Mouse (Mus musculus): ENCODE data around the gene Bcas3.

Gene Bcas3

DNA sequence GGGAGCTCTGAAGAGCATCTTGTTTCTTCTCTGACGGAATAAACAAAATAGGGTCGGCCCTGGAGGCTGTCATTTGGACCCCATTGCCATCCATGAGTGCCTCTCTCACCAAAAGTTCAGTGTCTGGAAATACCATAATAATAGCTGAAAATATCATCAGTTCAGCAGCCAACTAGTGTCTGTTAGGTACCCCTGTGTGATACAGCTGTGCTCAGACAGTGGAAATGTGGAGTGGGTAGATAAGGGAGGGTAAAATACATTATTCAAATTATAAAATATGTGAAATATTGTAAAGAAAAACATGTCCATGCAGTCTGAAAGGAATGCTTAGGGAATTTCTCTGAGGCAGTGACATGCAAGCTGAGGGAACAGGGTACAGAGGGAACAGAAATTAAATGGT is 416.8 kb downstream of the Bcas3 start:
- in situ Hi-C loops (cut with MboI; ENCODE audit: unreplicated experiment in 2 of 2) = no loop called here

DNA sequence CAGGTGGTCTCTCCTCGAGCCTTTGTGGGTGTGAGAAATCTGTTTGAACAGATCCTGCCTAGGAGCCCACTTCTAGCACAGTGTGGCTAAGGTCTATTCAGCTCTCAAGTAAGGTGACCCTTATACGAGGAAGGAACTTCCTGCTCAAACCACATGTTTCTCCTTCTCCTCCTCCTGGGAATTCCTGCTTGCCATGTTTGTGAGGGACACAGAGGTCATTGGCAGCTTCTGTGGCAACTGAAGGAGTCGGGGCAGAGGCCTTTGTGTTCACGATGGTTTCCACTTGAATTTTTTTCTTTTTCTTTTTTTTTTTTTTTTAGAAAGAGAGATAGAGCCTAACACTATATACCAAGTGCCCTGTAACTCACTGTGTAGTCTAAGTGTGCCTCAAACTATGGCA is 420.4 kb downstream of the Bcas3 start:
- in situ Hi-C loops (cut with MboI; ENCODE audit: unreplicated experiment in 2 of 2) = no loop called here

DNA sequence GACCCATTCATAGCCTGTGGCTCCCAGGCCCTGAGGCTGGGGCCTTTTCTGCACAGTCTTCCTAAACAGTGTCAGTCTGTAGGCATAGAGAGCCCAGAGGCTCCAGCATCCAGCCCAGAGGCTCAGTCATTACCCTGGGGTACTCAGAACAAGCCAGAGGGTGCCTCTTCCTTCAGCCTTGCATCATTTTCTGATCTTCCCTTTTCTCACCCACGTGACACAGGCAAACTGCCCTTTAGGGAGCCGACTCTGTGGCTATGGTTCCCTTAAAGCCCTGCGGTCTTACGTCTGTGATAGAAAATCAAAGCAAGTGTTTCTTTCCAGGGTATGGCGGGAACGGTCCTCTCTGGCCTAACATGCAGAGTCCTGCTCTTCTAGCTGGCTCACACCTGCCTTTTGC is 421.7 kb downstream of the Bcas3 start:
- in situ Hi-C loops (cut with MboI; ENCODE audit: unreplicated experiment in 2 of 2) = no loop called here

DNA sequence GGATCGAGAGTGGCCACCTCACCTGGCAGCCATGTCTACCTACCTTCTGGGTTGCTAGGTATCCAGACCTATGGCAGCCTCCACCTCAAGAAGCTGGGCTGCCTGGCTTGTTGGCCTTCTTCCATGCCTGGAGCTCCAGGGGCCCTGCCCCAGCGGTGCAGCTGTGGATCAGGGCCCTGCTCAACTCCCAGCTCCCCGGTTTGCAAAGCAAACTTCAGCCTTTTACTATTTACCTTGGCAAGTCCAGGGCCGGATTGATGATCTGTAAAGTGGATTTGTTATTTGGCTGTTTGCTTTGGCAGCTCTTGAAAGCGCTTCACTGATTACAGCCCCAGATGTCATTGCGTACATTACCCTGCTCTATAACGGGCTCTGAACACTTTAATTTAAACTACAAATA is 422.5 kb downstream of the Bcas3 start:
- in situ Hi-C loops (cut with MboI; ENCODE audit: unreplicated experiment in 2 of 2) = no loop called here

GRCm38 (mm10) chr11:85776861-85777360 is 423.9 kb downstream of the Bcas3 start:
- in situ Hi-C loops (cut with MboI; ENCODE audit: unreplicated experiment in 2 of 2) = no loop called here

GRCm38 (mm10) chr11:85777950-85778349 is 425.0 kb downstream of the Bcas3 start:
- in situ Hi-C loops (cut with MboI; ENCODE audit: unreplicated experiment in 2 of 2) = no loop called here

GRCm38 (mm10) chr11:85780303-85780702 is 427.3 kb downstream of the Bcas3 start:
- in situ Hi-C loops (cut with MboI; ENCODE audit: unreplicated experiment in 2 of 2) = no loop called here

DNA sequence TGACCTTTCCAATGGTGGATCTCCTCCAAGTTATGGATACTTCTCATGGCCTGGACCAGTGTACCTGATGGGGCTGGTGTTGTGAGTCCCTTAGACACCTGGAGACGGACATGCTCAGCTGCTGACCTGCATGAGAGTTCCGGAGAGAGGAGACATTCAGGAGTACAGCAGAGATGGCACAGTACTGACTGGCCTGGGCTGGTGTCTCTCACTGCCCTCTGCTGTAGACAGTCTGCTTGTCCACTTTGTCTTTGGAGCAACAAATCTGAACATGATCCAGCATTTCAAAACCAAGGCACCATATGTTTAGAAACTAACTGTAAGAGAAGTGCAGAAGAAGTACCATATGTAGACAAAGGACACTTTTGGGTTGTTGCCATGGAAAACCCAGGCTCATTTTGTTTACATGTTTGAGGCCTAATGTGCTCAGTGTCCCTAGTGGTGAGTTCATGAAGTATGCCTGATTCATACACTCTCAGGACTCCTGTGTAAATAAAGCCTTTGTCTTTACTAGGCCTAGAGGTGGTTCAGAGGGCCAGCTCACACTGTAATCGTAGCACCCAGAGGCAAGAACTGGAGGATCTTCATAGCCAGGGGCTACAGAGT is 433.2 kb downstream of the Bcas3 start:
- in situ Hi-C loops (cut with MboI; ENCODE audit: unreplicated experiment in 2 of 2) = no loop called here

DNA sequence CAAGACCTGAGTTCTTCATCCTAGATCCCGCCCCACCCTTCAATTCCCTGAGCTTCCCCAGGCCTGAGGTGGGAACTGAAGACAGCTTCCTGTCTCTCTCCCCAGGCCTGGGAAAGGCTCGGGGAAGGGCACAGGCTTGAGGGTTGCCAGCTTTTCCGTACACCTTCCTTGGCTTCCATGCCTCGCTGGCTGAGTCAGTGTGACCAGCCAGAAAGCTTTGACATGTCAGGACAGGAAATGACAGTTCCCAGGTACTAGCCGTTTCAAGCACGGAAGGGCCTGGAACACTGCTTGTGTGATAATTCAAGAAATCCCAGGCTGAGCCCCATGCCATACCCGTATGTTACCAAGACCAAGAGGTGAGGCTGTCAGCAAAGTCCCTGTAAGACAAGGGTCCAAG is 436.8 kb downstream of the Bcas3 start:
- in situ Hi-C loops (cut with MboI; ENCODE audit: unreplicated experiment in 2 of 2) = no loop called here

DNA sequence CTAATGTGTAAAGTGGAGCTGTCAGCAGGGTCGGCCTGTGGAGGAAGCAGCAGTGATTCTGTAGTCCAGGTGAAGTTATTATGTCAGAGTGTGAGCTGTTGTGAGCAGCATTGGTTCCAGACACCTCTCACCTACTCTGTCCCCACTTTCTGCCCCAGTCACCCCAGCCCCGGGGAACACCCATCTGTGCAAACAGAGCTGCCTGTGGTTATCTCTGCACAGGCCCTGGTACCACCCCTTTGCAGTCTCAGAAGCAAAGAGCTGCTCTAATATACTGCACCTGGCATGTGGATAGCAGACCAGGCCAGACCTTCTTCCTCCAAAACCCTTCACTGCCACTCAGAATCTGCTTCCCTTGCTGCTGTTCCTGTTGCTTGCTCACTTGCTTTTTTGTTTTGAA is 437.3 kb downstream of the Bcas3 start:
- in situ Hi-C loops (cut with MboI; ENCODE audit: unreplicated experiment in 2 of 2) = no loop called here

GRCm38 (mm10) chr11:85791212-85791611 is 438.2 kb downstream of the Bcas3 start:
- in situ Hi-C loops (cut with MboI; ENCODE audit: unreplicated experiment in 2 of 2) = no loop called here

DNA sequence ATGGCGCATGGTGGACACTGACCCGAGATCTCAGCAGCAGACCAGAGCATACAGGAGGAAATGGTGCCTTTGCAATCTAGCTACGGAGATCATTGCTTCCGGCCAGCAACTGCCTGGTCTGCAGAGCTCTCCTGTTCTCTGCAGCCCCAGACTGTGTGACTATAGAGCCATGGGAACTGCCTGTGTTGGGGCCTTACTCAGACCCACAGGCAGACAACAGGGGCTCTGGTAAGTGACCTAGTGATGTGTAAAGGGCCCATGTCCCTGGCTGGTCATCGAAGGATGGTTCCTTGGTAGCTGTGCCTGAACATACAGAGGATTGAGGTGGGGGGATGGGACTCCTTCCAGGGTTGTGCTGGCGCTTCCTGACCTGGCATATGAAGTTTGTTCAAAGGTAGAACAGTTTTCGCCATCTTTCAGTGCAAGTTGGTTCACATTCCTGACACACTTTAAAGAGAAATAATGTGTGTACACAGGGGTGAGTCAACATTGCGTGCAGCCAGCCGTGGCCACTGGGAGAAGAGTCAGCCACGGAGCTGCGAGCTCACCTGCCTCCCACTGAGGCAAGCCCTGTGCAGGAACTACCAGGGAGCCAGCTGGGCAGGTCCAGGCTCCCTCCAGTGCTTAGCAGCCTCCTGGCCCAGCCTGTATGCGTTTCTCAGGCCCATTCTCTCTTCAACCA is 439.7 kb downstream of the Bcas3 start:
- in situ Hi-C loops (cut with MboI; ENCODE audit: unreplicated experiment in 2 of 2) = no loop called here

DNA sequence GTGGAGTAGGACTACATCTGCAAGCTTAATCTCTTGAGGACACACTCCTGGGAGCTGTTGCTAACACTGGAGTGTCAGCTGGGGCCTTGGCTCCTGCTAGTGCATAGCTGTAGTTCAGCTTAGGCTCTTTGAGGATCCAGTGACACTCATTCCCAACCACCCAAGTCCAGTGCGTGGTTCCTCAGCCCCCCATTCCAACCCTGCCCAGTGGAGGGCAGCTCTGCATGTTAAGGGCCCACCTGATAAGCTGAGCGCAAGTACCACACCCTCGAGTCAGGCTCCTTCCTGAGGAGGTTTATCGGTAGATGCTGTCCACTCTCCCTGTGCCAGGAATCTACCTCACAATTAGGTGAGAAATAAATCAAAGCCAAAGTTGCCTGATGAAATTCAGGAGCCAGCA is 446.5 kb downstream of the Bcas3 start:
- in situ Hi-C loops (cut with MboI; ENCODE audit: unreplicated experiment in 2 of 2) = no loop called here

DNA sequence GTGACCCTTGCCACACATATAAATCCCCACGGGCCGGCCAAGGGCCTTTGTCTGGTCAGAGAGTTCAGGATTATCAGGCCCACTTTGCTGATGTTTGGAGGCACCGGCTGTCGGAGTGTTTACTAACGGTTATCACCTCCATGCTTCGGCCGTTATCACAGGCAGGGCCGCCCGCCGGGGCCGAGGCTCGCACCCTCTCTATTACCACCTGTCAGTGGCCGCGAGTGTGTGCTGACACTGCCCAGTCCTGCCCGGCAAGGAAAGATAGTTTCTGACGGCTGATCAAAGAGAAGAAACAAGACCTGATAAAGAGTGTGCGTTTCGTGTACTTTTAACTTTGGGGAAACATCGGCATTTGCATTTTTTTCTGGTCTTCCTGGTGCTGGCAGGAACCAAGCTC is 446.9 kb downstream of the Bcas3 start:
- in situ Hi-C loops (cut with MboI; ENCODE audit: unreplicated experiment in 2 of 2) = no loop called here

DNA sequence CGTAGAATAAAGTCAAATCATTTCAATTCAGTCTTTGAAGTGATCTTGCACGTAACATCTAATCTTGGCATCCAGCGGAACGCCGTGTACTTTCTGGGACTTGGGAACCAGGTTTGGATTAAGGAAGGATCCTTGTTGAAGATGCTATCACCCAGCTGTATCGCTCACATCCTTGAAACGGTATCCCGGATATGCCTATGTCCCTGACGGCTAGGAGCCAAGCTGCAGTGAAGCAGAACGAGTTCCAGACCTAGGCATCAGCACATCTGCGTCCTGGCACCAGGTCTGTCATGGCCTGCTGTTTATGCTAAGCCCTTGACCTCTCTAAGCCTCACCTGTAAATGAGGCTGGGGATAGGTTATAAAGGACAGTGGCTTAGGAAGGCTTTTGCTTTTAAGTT is 447.4 kb downstream of the Bcas3 start:
- in situ Hi-C loops (cut with MboI; ENCODE audit: unreplicated experiment in 2 of 2) = no loop called here

DNA sequence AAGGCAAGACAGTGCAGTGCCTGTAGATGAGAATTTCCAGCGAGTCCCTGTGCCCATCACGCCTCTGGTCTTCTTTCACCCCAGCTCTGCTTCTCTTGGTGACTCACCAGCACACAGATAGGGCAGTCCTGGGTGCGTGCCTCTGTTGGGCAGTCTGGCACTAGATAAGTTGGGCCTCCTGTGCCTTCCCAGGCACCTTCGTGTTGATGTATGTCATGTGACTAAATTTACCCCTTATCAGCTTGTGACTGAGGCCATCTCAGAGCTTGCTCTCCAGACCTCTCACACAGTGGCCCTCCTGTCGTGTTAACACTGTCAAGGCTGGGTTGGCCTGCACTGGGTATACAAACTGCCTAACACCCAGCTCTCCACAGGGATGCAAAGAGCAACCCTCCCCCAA is 451.1 kb downstream of the Bcas3 start:
- in situ Hi-C loops (cut with MboI; ENCODE audit: unreplicated experiment in 2 of 2) = no loop called here

GRCm38 (mm10) chr11:85805779-85806178 is 452.8 kb downstream of the Bcas3 start:
- in situ Hi-C loops (cut with MboI; ENCODE audit: unreplicated experiment in 2 of 2) = no loop called here

DNA sequence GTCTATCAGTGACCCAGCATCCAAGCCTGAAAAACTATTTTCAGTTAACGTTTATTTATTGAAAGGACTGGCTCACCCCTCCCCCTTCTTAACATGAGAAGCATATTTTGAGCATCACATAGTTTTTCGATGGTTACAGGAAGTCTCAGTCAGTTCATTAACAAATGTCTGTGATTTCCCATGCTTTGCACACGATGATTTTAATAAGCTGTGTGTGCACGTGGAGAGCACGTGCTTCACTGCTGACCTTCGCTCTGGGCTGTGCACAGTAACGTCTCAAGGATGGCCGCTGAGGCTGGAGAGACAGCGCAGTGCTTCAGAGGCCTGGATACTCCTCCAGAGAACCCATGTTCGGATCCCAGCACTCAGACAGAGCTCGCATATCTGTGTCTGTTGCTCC is 454.4 kb downstream of the Bcas3 start:
- in situ Hi-C loops (cut with MboI; ENCODE audit: unreplicated experiment in 2 of 2) = no loop called here

GRCm38 (mm10) chr11:85811229-85811628 is 458.3 kb downstream of the Bcas3 start:
- in situ Hi-C loops (cut with MboI; ENCODE audit: unreplicated experiment in 2 of 2) = no loop called here

DNA sequence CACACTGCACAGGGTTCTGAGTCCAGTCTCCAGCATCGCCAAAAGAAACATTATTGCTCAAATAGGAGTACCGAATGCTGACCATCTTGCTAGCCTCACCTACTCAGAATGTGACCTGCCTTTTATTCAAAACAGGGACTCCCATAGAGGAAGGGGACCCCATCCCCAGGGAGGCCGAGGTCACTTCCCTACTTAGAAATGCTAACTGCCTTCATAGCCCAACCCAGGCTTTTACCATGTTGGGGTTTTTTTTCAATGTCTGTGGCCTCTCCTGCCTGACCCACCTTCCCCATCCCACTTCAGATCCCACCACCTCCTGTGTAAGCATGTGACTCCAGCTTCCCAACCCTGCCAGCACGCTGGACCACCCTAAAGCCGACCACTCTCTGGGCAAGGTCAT is 458.7 kb downstream of the Bcas3 start:
- in situ Hi-C loops (cut with MboI; ENCODE audit: unreplicated experiment in 2 of 2) = no loop called here

DNA sequence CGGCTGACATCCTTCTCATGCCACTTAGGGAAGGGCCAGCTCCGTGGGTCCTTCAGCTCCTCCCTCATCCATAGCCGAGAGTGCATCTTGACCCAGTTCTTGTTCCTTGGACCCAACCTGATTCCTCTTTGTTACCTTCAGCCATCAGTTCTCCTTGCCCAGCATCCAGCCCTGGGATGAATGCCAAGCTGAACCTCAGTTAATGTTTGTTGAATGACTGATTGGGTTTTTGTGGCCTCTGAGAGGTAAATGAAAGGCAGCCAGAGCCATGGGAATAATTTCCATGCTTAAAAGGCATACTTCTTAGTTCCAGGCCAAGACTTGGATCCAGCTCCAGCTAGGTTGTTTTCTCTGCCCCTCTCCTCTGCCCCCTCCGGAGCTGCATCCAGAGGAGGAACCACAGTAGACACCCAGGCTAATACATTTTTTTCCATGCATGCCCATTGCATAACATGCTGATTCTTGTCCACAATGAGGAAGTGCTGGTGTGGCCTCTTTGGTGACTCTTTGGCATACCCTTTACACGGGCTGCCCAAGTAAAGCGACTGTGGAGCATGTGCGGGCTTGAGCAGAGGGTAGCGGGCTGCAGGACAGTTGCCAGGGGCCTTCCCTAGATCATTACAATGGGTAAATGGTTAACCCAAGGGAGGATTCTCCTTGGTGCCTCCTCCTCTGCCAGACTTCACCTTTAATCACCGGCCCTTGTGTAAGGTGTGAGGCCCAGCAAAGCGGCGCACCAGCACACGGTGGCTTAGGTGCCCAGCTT is 459.4 kb downstream of the Bcas3 start:
- in situ Hi-C loops (cut with MboI; ENCODE audit: unreplicated experiment in 2 of 2) = no loop called here

- in situ Hi-C loops (cut with MboI; ENCODE audit: unreplicated experiment in 2 of 2) = no loop called here
Measured at GRCm38 (mm10) chr11:85814678-85815077, 461.7 kb downstream of the Bcas3 start.

Measured in v-Abl transformed pro-B cells (cell line).